Mouse (Mus musculus): ENCODE measurements at regions not wholly inside any gene's neighbourhood (a gene's known extent, or its start where the extent isn't known, plus 50 kb on each side); places are given as distances from the start of the nearest gene placed in this dataset.

GRCm38 (mm10) chr1:151092035-151092434, 90.3 kb upstream of the Gm47985 start:
- TF ChIP-seq CTCF (IDR thresholded peaks at IDR 0.05; ENCODE audit: borderline replicate concordance, insufficient read depth, low read depth, low read length), result no peak
- no peak for TF ChIP-seq POLR2A (IDR thresholded peaks at IDR 0.05; ENCODE audit: borderline replicate concordance, insufficient read depth, low read length)

Measured in cerebellum, adult 2 months (tissue).